Mouse (Mus musculus) bone marrow macrophage, adult 2 months (primary cell): ENCODE measurements around the gene Slc38a10. TPM values are rescaled to one million over a fixed set of nuclear protein-coding genes. Genes with fewer than 3 reads are reported as not detected.

ENCODE experiments used
- H3K27ac ChIP-seq: 2 replicates; pipeline ENCODE4 v1.5.1; 2012; ENCODE audit warnings: low read depth, low read length; ENCODE audit not compliant: insufficient read depth
- H3K4me1 ChIP-seq: 2 replicates; pipeline ENCODE4 v1.6.1; 2012; ENCODE audit warnings: low read length; ENCODE audit not compliant: control insufficient read depth, insufficient read depth
- H3K4me3 ChIP-seq: 2 replicates; pipeline ENCODE4 v1.5.1; 2012; ENCODE audit warnings: mild to moderate bottlenecking, low read length, moderate library complexity; ENCODE audit not compliant: insufficient read depth
- CTCF ChIP-seq: IDR thresholded peaks from 2 replicates; pipeline ENCODE4 v1.5.1; 2012; ENCODE audit warnings: low read depth, mild to moderate bottlenecking, low read length, moderate library complexity
- POLR2A ChIP-seq: IDR thresholded peaks from 2 replicates; pipeline ENCODE4 v1.6.1; 2012; ENCODE audit warnings: mild to moderate bottlenecking, low read depth, low read length, borderline replicate concordance
- polyA plus RNA-seq: library from polyadenylated mRNA; stranded (reverse); fragments of >200 nt; gene quantifications from 2 replicates; pipeline ENCODE4 v1.2.4, GENCODE M21; 2012; ENCODE audit not compliant: missing spikeins, insufficient read depth, insufficient read length

The Slc38a10 gene
- polyA plus RNA-seq, 1 experiment: 60.0 TPM

DNA sequence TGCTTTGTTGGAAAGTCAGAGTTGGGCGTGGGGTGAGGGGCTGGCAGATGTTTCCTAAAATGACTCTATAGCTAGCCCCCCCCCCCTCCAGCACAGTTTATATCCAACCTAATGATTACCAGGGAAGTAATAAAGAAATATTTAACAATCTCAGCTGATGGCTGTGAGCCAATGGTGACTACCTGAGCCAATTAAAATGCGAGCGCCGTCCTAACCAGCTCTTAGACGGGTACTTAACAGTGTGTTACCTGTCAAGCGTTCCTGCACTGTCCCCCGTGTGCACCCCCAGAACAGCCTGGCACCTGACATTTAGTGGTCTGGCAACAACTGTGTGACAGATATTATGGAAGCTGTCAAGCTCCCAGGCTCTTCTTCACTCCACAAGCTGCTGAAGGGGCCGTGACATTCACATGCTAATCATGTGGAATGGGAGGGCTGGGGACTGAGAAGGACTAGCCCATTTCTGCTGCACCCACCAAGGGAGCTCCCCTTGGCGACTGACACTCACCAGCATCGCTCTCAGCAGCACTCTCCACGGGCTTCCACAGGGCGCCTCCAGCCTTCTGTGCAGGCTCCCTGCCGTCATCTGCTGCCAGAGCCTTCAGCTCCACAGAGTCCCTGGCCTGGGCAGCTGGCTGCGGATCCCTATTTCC lies 41.5 kb downstream of the Slc38a10 start:
- Histone ChIP-seq H3K4me1 (no peaks in the 10 kb centered on the region), H3K27ac (no peak overlapping the region), H3K4me3 (no peak overlapping the region)
- TF ChIP-seq CTCF (no peak), POLR2A (no peak)

DNA sequence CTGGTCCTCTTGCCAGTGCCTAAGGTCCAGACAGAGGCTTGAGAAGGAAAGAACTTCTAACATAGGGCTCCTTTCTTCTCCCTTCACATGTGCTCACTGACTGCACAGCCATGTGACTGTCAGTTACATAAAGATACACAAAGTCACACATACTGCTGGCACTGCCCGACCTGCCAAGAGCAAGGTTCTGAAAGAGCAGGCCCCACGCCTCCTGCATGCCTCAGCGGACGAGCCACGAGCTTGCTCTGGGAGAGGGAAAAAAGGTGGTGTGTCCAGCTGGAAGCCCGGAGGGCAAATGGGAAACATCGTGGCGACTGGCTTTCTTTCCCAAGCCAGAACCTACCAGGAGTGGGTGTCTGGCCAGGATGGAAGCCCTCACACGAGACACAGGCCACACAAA lies 43.4 kb downstream of the Slc38a10 start:
- TF ChIP-seq POLR2A (no peak), CTCF (no peak)
- Histone ChIP-seq H3K4me1 (no peaks in the 10 kb centered on the region), H3K27ac (no peak overlapping the region), H3K4me3 (no peak overlapping the region)

DNA sequence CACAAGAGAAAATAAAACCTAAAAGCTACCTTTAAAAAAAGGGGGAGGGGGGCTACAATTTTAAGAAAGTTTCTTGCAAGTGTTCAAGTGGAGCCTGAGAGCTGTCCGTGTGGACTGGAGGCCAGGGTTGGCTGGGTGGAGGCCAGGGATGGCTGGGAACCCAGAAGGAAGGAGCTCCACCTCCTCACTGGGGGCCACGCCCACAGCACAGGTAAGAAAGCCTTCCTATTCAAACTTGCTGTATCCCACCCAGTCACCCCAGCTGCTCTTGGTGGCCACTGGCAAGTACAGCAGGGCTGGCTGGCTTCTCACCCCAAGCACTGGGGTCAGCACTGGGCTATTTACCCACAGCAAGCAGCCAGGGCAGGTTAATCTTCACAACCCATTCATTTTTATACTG lies 44.1 kb downstream of the Slc38a10 start:
- H3K4me3 ChIP-seq: no peak overlapping the region
- H3K27ac ChIP-seq: no peak overlapping the region
- H3K4me1 ChIP-seq: no peaks in the 10 kb centered on the region
- TF ChIP-seq POLR2A (no peak), CTCF (no peak)

DNA sequence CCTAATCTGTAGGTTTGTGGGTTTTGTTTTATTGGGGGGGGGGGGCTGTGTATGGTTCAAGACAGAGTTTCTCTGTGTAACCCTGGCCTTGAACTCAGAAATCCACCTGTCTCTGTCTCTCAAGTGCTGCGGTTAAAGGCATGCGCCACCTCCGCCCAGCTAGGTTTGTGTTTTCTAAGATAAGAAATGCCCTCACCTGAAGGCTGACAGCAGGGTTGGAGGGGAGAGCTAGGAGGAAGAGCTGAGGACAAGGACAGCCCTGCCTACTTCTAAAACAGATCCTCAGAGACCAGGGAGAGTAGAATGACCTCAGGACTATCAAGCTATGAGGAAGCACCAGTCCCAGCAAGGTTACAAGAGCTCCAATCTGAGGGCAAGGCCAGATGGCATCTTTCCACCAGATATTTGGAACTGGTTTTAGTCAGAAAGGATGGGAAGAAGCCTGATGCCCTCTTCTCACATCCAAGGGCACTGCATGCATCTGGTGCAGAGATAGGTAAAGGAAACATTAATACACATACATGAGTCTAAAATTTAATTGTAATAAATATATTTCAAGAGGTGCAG lies 47.6 kb downstream of the Slc38a10 start:
- H3K4me1 ChIP-seq: peaks cover 4% of the 10 kb centered on the region; the same call in 1 of the 2 replicates
- H3K4me3 ChIP-seq: no peak overlapping the region
- TF ChIP-seq CTCF (no peak), POLR2A (no peak)
- H3K27ac ChIP-seq: no peak overlapping the region

DNA sequence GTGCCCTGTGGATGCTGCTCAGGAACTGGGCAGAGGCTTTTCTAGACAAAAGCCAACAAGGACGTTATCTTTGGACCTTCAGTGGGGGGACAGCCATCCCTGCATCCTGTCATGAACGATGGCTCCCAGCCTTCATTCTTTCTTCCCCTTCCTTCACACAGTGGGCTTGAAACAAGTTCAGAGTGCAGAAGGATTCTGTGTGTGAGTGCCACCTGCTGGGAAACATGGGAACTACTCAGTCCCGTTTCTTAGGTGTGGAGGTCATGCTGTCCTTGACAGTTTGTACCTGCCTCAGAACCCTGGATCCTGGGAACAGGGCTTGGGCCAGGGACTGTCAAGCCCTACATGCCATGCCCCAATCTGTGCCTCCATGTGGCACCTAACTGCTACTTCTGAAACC lies 50.1 kb downstream of the Slc38a10 start:
- Histone ChIP-seq H3K27ac (no peak overlapping the region), H3K4me3 (no peak overlapping the region), H3K4me1 (peaks cover 9% of the 10 kb centered on the region)
- no peak for TF ChIP-seq POLR2A
- TF ChIP-seq CTCF: peak; percentile 82

DNA sequence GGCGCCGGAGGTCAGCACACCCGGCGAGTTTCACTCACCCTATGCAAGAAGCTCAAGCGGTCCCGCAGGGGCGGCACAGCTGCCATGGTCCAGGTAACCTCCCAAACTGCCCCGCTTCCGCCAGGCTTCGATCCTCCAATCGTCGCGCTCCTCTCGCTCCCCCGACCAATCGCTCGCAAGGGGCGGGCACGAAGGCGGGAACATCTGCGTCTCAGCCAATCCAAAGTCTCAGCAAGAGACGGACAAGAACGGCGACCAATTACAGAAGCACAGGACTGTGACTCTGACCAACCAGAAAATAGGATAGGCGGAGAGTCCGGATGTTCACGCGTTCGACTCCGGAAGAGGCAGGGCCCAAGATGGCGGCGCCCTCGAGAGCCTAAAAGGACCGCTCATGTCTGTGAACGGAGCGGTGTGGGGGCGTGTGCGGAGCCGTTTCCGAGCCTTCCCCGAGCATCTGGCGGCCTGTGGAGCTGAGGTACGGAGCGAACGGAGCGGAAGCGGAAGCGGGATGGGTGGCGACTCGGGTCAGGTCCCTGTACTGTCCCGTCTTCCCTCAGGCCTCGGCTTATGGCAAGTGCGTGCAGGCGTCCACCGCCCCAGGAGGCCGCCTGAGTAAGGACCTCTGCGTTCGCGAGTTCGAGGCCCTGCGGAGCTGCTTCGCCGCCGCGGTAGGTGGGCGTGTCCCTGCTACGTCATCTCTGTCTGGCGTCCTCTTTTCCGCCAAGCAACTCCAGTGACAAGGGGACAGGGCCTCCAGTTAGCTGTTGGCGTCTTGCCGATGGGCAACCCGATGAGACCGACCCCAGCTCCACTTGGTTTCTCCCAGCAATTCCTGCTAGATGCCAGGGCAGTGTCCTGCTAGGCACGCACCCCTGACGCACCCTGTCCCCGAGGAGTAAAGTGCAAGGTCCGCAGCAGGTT lies 52.3 kb downstream of the Slc38a10 start, which contains the start of the genes Tepsin and Ndufaf8:
Gene Tepsin, minus strand, starts transcription at position 144 of the 924 bp plus-strand sequence.
Gene Ndufaf8, plus strand, starts transcription at position 341 of the 924 bp plus-strand sequence.
- no peak for TF ChIP-seq POLR2A
- no peak for TF ChIP-seq CTCF
- peak within 1 kb of the TSS; percentile 70 for H3K27ac ChIP-seq
- H3K4me3 ChIP-seq: peak within 1 kb of the TSS; percentile 82
- H3K4me1 ChIP-seq: peaks cover 9% of the 10 kb centered on the region

DNA sequence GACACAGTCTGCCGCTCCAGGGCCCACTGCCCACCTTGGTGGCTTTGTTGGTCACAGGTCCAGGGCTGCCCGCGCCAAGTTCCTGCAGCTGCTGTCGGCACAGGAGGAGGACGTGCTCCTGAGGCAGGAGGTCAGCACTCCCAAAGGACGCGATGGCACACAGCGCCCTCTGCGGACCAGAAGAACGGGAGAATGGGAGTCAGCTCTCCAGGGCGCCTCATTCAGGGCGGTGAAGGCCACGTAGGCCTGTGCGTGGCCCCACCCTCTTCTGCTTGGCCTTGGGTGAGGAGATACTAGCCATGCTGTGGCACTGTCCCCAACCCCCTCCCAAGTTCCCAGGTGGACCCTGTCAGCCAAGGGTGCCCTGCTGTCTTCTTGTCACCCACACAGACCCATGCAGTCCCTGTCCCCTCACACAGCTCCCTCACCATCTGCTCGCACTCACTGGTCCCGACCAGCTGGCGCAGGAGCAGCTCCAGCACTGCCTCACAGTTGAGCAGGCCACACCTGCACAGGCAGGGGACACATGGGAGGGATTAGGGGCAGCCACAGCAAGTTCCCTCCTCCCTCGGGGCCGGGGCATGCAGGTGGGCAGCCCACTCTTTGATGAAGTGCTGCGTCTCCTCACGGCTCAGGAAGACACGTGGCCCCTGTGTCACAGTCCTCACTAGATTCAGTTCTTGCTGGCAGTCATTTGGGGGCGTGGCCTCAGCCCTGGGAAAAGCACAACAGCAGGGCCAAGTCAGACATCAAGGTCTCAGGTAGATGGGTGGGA lies 58.1 kb downstream of the Slc38a10 start:
- TF ChIP-seq CTCF (no peak), POLR2A (no peak)
- Histone ChIP-seq H3K27ac (no peak overlapping the region), H3K4me3 (no peak overlapping the region), H3K4me1 (peaks cover 5% of the 10 kb centered on the region)

DNA sequence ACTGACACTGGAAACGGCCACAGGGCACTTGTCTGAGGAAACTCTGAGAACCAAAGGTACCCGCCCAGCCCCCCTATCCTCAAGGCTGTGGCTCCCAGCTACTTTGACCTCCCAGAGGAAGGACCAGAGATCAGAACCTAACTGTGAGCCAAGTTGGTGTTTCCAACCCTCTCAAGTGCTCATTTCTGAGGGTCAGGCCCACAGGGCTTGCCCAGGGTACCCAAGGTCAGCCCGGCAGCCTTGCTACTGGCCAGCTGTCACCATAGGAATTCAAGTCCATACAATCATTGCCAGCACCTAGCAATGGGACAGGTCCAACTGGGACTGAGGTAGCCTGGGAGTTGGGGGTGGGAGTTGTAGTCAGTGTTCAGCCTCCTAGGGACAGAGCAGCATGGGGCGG lies 60.5 kb downstream of the Slc38a10 start:
- H3K27ac ChIP-seq: no peak overlapping the region
- peaks cover 7% of the 10 kb centered on the region; the same call in 1 of the 2 replicates for H3K4me1 ChIP-seq
- no peak overlapping the region for H3K4me3 ChIP-seq
- TF ChIP-seq CTCF (no peak), POLR2A (no peak)

DNA sequence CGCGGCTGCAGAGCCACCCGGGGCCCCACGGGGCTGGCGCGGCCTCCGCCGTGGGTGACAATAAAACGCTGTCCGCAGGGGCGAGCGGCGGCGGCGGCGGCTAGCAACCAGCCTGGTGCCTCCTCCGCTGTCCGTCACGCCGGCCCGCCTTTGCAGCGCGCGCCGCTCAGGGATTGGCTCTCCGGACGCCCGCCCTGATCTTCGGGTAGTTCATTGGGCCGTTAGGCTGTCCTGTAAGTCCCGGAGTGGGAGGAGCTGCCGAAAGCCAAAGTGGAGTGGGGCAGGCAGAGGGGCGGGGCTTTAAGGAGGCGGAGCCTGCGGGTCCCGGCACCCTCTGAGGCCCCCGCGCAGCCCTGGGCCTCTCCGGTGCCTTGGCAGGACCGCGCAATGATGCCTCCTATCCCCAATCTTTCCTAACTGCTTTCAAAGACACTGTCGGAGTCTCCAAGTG lies 64.4 kb downstream of the Slc38a10 start, which contains the start of gene Cep131:
Gene Cep131, minus strand, starts transcription at position 126 of the 451 bp plus-strand sequence.
- H3K4me1 ChIP-seq: peaks cover 14% of the 10 kb centered on the region
- peak within 1 kb of the TSS; percentile 90 for H3K4me3 ChIP-seq
- no peak for TF ChIP-seq CTCF
- no peak for TF ChIP-seq POLR2A
- H3K27ac ChIP-seq: no peak within 1 kb of the TSS
